Mouse (Mus musculus): ENCODE measurements around the gene Plvap.

GRCm38 (mm10) chr8:71457659-71458270 lies 53.8 kb downstream of the Plvap start:
- TF ChIP-seq CTCF (IDR thresholded peaks at IDR 0.05; ENCODE audit: low read depth, low read length) (no peak), POLR2AphosphoS5 (IDR thresholded peaks at IDR 0.05; ENCODE audit: insufficient replicate concordance, low read depth, low read length) (no peak), GATA1 (IDR thresholded peaks at IDR 0.05; ENCODE audit: borderline replicate concordance, low read length) (no peak)

Data from G1E (cell line).